ENCODE assay signal across 22 mouse cellular contexts in the genomic region with DNA sequence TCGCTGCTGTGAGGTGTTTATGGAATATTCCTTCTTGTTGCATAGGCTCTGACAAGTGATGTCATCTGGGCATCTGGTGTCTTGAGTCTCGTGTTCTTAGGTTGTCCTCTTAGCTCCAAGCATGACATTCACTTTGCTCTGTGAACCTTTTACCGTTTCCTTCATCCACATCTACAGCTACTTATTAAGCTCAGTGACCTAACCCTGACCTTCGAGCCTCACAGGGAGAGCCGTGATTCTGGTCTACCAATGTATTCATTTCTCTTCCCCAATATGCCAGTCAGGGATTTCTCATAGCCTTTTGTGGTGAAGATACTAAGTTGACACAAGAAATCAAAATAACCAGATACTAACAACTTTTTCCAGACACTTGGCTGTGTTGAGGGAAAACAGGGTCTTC.
"Had no signal": no experiment of that assay in that cellular context is flagged by ENCODE, and none has a peak within 500 bp of the region (broad histone marks: within the 10 kb centered on the region; RNA-seq: fewer than 3 reads in every experiment).

No protein-coding gene starts in this region.

- H3K4me1 ChIP-seq: heart, embryonic 13.5 days; heart, embryonic 15.5 days; hindbrain, embryonic 15.5 days; liver, embryonic 12.5 days had no signal

- H3K9ac ChIP-seq: forebrain, postnatal 0 days; heart, embryonic 13.5 days; heart, embryonic 15.5 days; hindbrain, embryonic 13.5 days; hindbrain, embryonic 15.5 days; limb, embryonic 13.5 days; limb, embryonic 15.5 days; liver, embryonic 12.5 days; liver, embryonic 14.5 days had no signal

- H3K4me3 ChIP-seq: heart, adult 2 months; heart, embryonic 13.5 days; heart, embryonic 15.5 days; hindbrain, embryonic 13.5 days; hindbrain, embryonic 15.5 days; limb, embryonic 13.5 days; limb, embryonic 15.5 days; liver, embryonic 12.5 days had no signal

- H3K27me3 ChIP-seq: heart, embryonic 13.5 days; heart, embryonic 15.5 days; hindbrain, embryonic 13.5 days; hindbrain, embryonic 15.5 days; limb, embryonic 13.5 days; limb, embryonic 15.5 days; liver, embryonic 12.5 days had no signal

- DNase-seq: forebrain, postnatal 0 days; gastrocnemius, postnatal 14 days; gastrocnemius, postnatal 36 days; heart, adult 11 months; heart, adult 2 months; heart, postnatal 14 days; heart, postnatal 36 days; kidney, adult 18-20 months; layer of hippocampus, adult 9-11 months; layer of hippocampus, postnatal 36 days; left cerebral cortex, postnatal 4 days had no signal

- H3K27ac ChIP-seq: heart, adult 2 months; heart, embryonic 13.5 days; heart, embryonic 15.5 days; hindbrain, embryonic 13.5 days; hindbrain, embryonic 15.5 days; hindbrain, postnatal 0 days; limb, embryonic 13.5 days; limb, embryonic 15.5 days; liver, embryonic 12.5 days; liver, embryonic 14.5 days had no signal

- H3K4me2 ChIP-seq: heart, embryonic 11.5 days; heart, embryonic 13.5 days; heart, embryonic 15.5 days; hindbrain, embryonic 13.5 days; hindbrain, embryonic 15.5 days; limb, embryonic 13.5 days; limb, embryonic 15.5 days; liver, embryonic 12.5 days had no signal

- ATAC-seq: forebrain, postnatal 0 days; hindbrain, postnatal 0 days; intestine, embryonic 16.5 days; liver, embryonic 12.5 days had no signal

- H3K36me3 ChIP-seq: heart, embryonic 13.5 days; heart, embryonic 15.5 days; hindbrain, embryonic 13.5 days; hindbrain, embryonic 15.5 days; limb, embryonic 13.5 days; limb, embryonic 15.5 days; liver, embryonic 12.5 days had no signal

- H3K9me3 ChIP-seq: heart, embryonic 13.5 days; heart, embryonic 15.5 days; hindbrain, embryonic 13.5 days; hindbrain, embryonic 15.5 days; limb, embryonic 13.5 days; limb, embryonic 15.5 days; liver, embryonic 12.5 days had no signal
